Mouse (Mus musculus): ENCODE results near the gene Pds5a. TPM values are rescaled to one million over a fixed set of nuclear protein-coding genes. Genes with fewer than 3 reads are reported as not detected.

Gene Pds5a
- polyA plus RNA-seq, 1 experiment from 2014 or later: 59.8 TPM

DNA sequence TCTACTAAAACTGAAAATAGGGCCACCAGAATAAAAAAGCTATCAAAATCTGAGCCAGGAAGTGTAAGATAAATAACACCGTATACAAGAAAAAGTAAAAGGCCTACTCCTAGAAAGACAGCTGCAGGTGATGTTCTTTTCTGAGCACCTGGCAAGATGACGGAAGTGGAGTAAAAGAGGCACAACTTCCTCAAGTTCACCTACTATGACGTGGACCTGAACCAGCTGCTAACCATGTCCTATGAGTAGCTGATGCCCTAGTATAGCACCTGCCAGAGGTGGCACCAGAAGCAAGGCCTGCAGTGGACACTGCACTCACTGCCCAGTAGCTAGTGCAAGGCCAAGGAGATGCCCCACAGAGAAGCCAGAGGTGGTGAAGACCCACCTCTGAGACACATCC is 9.3 kb downstream of the Pds5a start:
- H3K9me3 ChIP-seq: no peaks in the 10 kb centered on the region

GRCm38 (mm10) chr5:65686806-65687205 is 11.3 kb downstream of the Pds5a start:
- no peaks in the 10 kb centered on the region for H3K9me3 ChIP-seq
- WGBS: 78% methylated on average over 3 of the region's 3 CpGs
- no peak overlapping the region for H3K27ac ChIP-seq (replicated peaks)
- H3K9ac ChIP-seq (replicated peaks): no peak overlapping the region
- H3K4me3 ChIP-seq: no peak overlapping the region
- no peaks in the 10 kb centered on the region for H3K4me1 ChIP-seq
- H3K36me3 ChIP-seq: no peaks in the 10 kb centered on the region
- H3K27me3 ChIP-seq: no peaks in the 10 kb centered on the region
- ATAC-seq (replicated peaks): no peak
- no peak overlapping the region for H3K4me2 ChIP-seq (replicated peaks)

More for the DNA sequence above, 9.3 kb downstream of the Pds5a start:
- H3K27ac ChIP-seq (replicated peaks): no peak overlapping the region
- no peaks in the 10 kb centered on the region for H3K4me1 ChIP-seq
- no peak for ATAC-seq (replicated peaks)
- H3K9ac ChIP-seq (replicated peaks): no peak overlapping the region
- 87% methylated on average over 3 of the region's 3 CpGs for WGBS
- H3K4me3 ChIP-seq: no peak overlapping the region
- H3K36me3 ChIP-seq: no peaks in the 10 kb centered on the region; the same call in 1 of the 2 replicates
- no peaks in the 10 kb centered on the region for H3K27me3 ChIP-seq
- no peak overlapping the region for H3K4me2 ChIP-seq (replicated peaks)

GRCm38 (mm10) chr5:65678826-65679225 is 19.2 kb downstream of the Pds5a start:
- WGBS: 84% methylated on average over 5 of the region's 5 CpGs
- no peak overlapping the region for H3K9ac ChIP-seq (replicated peaks)
- H3K9me3 ChIP-seq: no peaks in the 10 kb centered on the region
- H3K27me3 ChIP-seq: no peaks in the 10 kb centered on the region
- no peak overlapping the region for H3K27ac ChIP-seq (replicated peaks)
- H3K36me3 ChIP-seq: peaks cover 7% of the 10 kb centered on the region; the same call in 1 of the 2 replicates
- no peak overlapping the region for H3K4me3 ChIP-seq
- no peak for ATAC-seq (replicated peaks)
- H3K4me1 ChIP-seq: no peaks in the 10 kb centered on the region
- H3K4me2 ChIP-seq (replicated peaks): no peak overlapping the region

DNA sequence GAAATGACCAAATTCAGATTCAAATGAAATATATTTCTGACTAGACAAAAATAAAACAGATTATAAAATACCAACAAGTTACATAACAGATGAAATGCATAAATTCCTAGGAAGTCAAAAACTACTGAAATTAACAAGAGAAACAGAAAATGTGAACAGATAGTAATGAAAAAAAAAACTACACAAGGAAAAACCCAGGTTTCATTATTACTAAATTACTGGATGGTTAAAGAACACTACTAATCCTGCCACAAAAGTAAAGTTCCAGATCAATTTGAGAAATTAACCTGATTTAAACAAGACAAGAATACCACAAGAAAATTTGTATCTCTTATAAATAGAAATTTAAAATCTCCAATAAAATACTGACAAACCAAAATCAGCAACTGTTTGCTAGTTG is 25.9 kb downstream of the Pds5a start:
- H3K27ac ChIP-seq (replicated peaks): no peak overlapping the region
- no peak overlapping the region for H3K4me2 ChIP-seq (replicated peaks)
- H3K27me3 ChIP-seq: no peaks in the 10 kb centered on the region
- no peaks in the 10 kb centered on the region for H3K9me3 ChIP-seq
- no peak overlapping the region for H3K4me3 ChIP-seq
- ATAC-seq (replicated peaks): no peak
- H3K36me3 ChIP-seq: peaks cover 9% of the 10 kb centered on the region; the same call in 1 of the 2 replicates
- H3K4me1 ChIP-seq: no peaks in the 10 kb centered on the region
- no peak overlapping the region for H3K9ac ChIP-seq (replicated peaks)

- Histone ChIP-seq H3K9me3 (no peaks in the 10 kb centered on the region), H3K4me3 (no peak overlapping the region), H3K4me1 (peaks cover 4% of the 10 kb centered on the region; the same call in 1 of the 2 replicates), H3K36me3 (no peaks in the 10 kb centered on the region), H3K27me3 (no peaks in the 10 kb centered on the region), H3K9ac (replicated peaks) (no peak overlapping the region), H3K27ac (replicated peaks) (no peak overlapping the region), H3K4me2 (replicated peaks) (no peak overlapping the region)
- 93% methylated on average over 3 of the region's 3 CpGs for WGBS
- no peak for ATAC-seq (replicated peaks)
Measured at GRCm38 (mm10) chr5:65667644-65668043, 30.4 kb downstream of the Pds5a start.

DNA sequence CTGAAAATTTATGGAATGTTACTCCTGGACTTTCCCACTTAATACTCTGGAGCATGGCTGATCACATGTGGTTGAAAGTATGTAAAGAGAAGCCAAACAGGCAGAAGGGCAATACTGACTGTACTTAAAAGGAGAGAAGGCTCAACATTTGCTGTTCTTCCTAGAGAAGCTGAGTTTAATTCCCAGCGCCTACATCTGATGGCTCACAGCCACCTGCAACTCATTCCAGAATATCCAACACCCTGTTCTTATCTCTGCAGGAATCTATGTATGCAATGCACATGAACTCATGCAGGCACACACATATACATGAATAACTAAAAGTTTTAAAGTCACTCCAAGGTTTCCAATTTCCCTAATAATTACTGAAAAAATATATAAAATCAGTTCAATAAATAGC is 32.7 kb downstream of the Pds5a start:
- H3K27me3 ChIP-seq: no peaks in the 10 kb centered on the region
- no peaks in the 10 kb centered on the region for H3K9me3 ChIP-seq
- no peak overlapping the region for H3K4me2 ChIP-seq (replicated peaks)
- ATAC-seq (replicated peaks): no peak
- peaks cover 4% of the 10 kb centered on the region; the same call in 1 of the 2 replicates for H3K4me1 ChIP-seq
- WGBS: 64% methylated on average over 1 of the region's 1 CpGs
- 0 out of 2 replicates have a peak overlapping the region, but pooled peaks have one; percentile 31 for H3K27ac ChIP-seq (replicated peaks)
- no peak overlapping the region for H3K9ac ChIP-seq (replicated peaks)
- H3K36me3 ChIP-seq: no peaks in the 10 kb centered on the region
- H3K4me3 ChIP-seq: no peak overlapping the region

GRCm38 (mm10) chr5:65661958-65662357 is 36.1 kb downstream of the Pds5a start:
- H3K27me3 ChIP-seq: no peaks in the 10 kb centered on the region
- H3K9ac ChIP-seq (replicated peaks): no peak overlapping the region
- ATAC-seq (replicated peaks): no peak
- H3K4me1 ChIP-seq: peaks cover 4% of the 10 kb centered on the region; the same call in 1 of the 2 replicates
- H3K36me3 ChIP-seq: peaks cover 15% of the 10 kb centered on the region
- no peaks in the 10 kb centered on the region for H3K9me3 ChIP-seq
- H3K4me3 ChIP-seq: no peak overlapping the region
- 98% methylated on average over 2 of the region's 2 CpGs for WGBS
- H3K4me2 ChIP-seq (replicated peaks): no peak overlapping the region
- no peak overlapping the region for H3K27ac ChIP-seq (replicated peaks)

DNA sequence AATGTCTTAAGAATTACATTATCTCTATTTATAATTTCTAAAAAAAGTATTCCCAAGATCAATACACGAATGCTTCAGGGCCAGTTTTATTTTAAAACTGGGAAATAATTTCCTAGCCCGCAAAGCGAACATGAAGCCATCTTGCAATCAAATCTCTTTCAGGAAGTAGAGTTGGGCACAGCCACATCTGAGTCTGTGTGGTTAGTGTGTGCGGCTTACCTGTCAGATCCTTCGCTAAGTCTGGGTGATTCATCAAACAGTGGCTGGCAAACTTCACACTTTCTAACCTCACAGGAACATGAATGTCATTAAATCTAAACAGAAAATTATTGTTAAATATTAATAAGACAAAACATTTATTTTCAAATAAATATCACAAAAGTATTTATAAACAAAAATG is 44.3 kb downstream of the Pds5a start:
- no peak overlapping the region for H3K27ac ChIP-seq (replicated peaks)
- no peaks in the 10 kb centered on the region for H3K9me3 ChIP-seq
- H3K4me2 ChIP-seq (replicated peaks): no peak overlapping the region
- WGBS: 96% methylated on average over 5 of the region's 5 CpGs
- no peaks in the 10 kb centered on the region for H3K27me3 ChIP-seq
- no peak overlapping the region for H3K4me3 ChIP-seq
- H3K9ac ChIP-seq (replicated peaks): no peak overlapping the region
- no peak for ATAC-seq (replicated peaks)
- H3K36me3 ChIP-seq: peaks cover 41% of the 10 kb centered on the region
- no peaks in the 10 kb centered on the region for H3K4me1 ChIP-seq

DNA sequence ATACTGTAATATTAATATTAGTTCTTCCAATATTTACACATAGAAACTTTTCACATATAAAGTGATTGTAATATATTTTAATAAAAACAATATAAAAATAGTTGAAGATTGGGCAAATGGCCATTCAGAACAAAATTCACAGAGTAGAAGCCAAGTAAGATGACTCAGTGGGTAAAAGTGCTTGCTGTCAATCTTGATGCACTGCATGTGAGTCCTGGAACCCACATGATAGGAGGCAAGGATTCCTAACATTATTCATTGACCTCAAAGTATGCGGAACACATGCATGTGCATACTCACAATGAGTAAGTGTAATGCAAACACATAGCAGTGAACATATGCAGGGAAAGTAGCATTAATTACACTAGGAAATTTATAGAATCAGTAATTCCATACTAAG is 59.2 kb downstream of the Pds5a start:
- H3K27me3 ChIP-seq: no peaks in the 10 kb centered on the region
- H3K9me3 ChIP-seq: no peaks in the 10 kb centered on the region
- no peaks in the 10 kb centered on the region for H3K4me1 ChIP-seq
- H3K4me3 ChIP-seq: no peak overlapping the region
- 100% methylated on average over 1 of the region's 1 CpGs for WGBS
- H3K9ac ChIP-seq (replicated peaks): no peak overlapping the region
- no peak overlapping the region for H3K4me2 ChIP-seq (replicated peaks)
- no peak for ATAC-seq (replicated peaks)
- peaks cover 64% of the 10 kb centered on the region for H3K36me3 ChIP-seq
- H3K27ac ChIP-seq (replicated peaks): no peak overlapping the region

DNA sequence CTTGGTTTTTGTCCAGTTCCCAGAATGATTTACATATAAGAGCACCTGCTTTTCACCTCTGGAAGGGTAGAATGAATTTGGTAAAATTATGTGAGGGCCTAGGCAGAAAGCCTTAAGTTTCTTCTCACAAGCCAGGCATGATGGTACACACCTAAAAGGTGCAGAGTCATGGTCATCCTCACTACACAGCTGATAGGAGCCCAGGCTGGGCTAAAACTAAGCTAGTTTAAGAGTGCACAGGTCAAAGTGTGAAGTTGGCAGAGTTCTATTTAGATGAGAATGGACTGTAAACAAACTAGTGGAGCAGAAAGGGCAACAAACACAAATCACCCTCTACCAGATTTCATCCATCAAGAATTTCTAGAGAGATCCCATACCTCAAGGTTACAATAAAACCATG is 73.7 kb downstream of the Pds5a start:
- Histone ChIP-seq H3K36me3 (peaks cover 55% of the 10 kb centered on the region), H3K4me3 (no peak overlapping the region), H3K9me3 (no peaks in the 10 kb centered on the region), H3K27me3 (no peaks in the 10 kb centered on the region), H3K9ac (replicated peaks) (no peak overlapping the region), H3K4me2 (replicated peaks) (no peak overlapping the region), H3K27ac (replicated peaks) (no peak overlapping the region), H3K4me1 (no peaks in the 10 kb centered on the region)
- no peak for ATAC-seq (replicated peaks)

- no peak for ATAC-seq (replicated peaks)
Measured at GRCm38 (mm10) chr5:65613152-65613924, 84.7 kb downstream of the Pds5a start.

DNA sequence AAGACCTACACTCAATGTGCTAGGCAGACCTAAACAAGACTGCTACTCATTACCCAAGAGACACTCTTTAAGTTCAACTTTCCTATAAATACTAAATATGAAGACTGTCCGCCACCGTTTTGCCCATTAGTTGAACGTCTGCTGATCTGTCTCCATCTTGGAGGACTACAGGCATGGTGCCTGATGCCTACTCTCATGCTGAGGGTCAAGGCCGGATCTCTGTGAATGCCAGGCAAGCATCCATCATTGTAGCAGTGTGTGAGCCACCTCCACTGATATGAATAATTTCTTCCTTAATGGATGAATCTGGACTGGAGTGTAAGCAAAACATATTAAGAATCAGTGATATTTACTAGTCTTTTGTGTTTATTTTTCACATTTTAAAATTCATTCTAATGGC is 87.5 kb downstream of the Pds5a start:
- H3K4me3 ChIP-seq: no peak overlapping the region
- H3K4me2 ChIP-seq (replicated peaks): no peak overlapping the region
- H3K36me3 ChIP-seq: peaks cover 34% of the 10 kb centered on the region
- H3K27ac ChIP-seq (replicated peaks): no peak overlapping the region
- 89% methylated on average over 4 of the region's 4 CpGs for WGBS
- no peak for ATAC-seq (replicated peaks)
- H3K9me3 ChIP-seq: no peaks in the 10 kb centered on the region
- no peaks in the 10 kb centered on the region for H3K27me3 ChIP-seq
- no peak overlapping the region for H3K9ac ChIP-seq (replicated peaks)
- no peaks in the 10 kb centered on the region for H3K4me1 ChIP-seq

More at GRCm38 (mm10) chr5:65613152-65613924, 84.7 kb downstream of the Pds5a start:
- H3K27ac ChIP-seq (replicated peaks): no peak overlapping the region
- no peak overlapping the region for H3K9ac ChIP-seq (replicated peaks)
- H3K9me3 ChIP-seq: no peaks in the 10 kb centered on the region
- WGBS: 88% methylated on average over 9 of the region's 9 CpGs
- H3K4me3 ChIP-seq: no peak overlapping the region
- H3K36me3 ChIP-seq: peaks cover 52% of the 10 kb centered on the region
- H3K4me1 ChIP-seq: no peaks in the 10 kb centered on the region
- H3K4me2 ChIP-seq (replicated peaks): no peak overlapping the region
- no peaks in the 10 kb centered on the region for H3K27me3 ChIP-seq

- H3K9me3 ChIP-seq: no peaks in the 10 kb centered on the region
- WGBS: 85% methylated on average over 5 of the region's 5 CpGs
- H3K4me3 ChIP-seq: no peak overlapping the region
- no peak for ATAC-seq (replicated peaks)
- H3K9ac ChIP-seq (replicated peaks): no peak overlapping the region
- H3K36me3 ChIP-seq: peaks cover 27% of the 10 kb centered on the region
- no peak overlapping the region for H3K27ac ChIP-seq (replicated peaks)
- no peaks in the 10 kb centered on the region for H3K27me3 ChIP-seq
- no peak overlapping the region for H3K4me2 ChIP-seq (replicated peaks)
- no peaks in the 10 kb centered on the region for H3K4me1 ChIP-seq
Measured at GRCm38 (mm10) chr5:65609769-65610168, 88.3 kb downstream of the Pds5a start.
